Mouse (Mus musculus): ENCODE results near the gene Sppl3. TPM values are rescaled to one million over a fixed set of nuclear protein-coding genes. Genes with fewer than 3 reads are reported as not detected.

Sppl3 gene
- polyA plus RNA-seq, 1 experiment from 2014 or later, result 35.1 TPM

GRCm38 (mm10) chr5:115026170-115026569, 15.2 kb downstream of the Sppl3 start:
- no peak overlapping the region for H3K9ac ChIP-seq
- H3K27me3 ChIP-seq (replicated peaks), result no peaks in the 10 kb centered on the region
- H3K4me2 ChIP-seq, result no peak overlapping the region
- H3K4me1 ChIP-seq, result peaks cover 11% of the 10 kb centered on the region
- no peak overlapping the region for H3K4me3 ChIP-seq
- no peak overlapping the region for H3K27ac ChIP-seq
- ATAC-seq (replicated peaks), result no peak
- H3K9me3 ChIP-seq, result no peaks in the 10 kb centered on the region
- 86% methylated on average over 4 of the region's 4 CpGs for WGBS
- H3K36me3 ChIP-seq (replicated peaks), result no peaks in the 10 kb centered on the region

DNA sequence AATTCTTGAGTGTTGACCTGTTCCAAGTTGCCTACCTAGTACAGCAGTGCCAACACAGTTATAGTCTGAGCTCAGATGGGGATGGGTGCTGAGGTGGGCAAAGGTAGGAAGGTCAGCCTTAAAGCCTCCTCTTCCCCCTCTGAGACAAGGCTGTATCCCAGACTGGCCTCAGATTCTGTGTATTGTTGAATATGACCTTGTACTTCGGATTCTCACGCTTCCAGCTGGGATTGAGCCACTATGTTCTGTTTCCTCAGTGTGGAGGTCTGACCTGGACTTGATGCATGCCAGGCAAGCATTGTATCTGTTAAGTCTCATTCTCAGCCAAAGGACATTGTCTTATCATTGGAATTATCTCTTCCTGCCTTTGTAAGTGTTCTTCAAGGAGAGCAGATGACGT, 16.2 kb downstream of the Sppl3 start:
- Histone ChIP-seq H3K9me3 (no peaks in the 10 kb centered on the region), H3K9ac (no peak overlapping the region), H3K4me1 (peaks cover 11% of the 10 kb centered on the region), H3K36me3 (replicated peaks) (no peaks in the 10 kb centered on the region), H3K4me3 (no peak overlapping the region), H3K27ac (no peak overlapping the region), H3K27me3 (replicated peaks) (no peaks in the 10 kb centered on the region), H3K4me2 (no peak overlapping the region)
- 80% methylated on average over 3 of the region's 3 CpGs for WGBS
- no peak for ATAC-seq (replicated peaks)

GRCm38 (mm10) chr5:115028920-115029319, 18.0 kb downstream of the Sppl3 start:
- H3K4me3 ChIP-seq, result no peak overlapping the region
- H3K4me2 ChIP-seq, result no peak overlapping the region
- no peaks in the 10 kb centered on the region for H3K27me3 ChIP-seq (replicated peaks)
- no peak overlapping the region for H3K27ac ChIP-seq
- 88% methylated on average over 4 of the region's 4 CpGs for WGBS
- H3K9me3 ChIP-seq, result no peaks in the 10 kb centered on the region
- H3K9ac ChIP-seq, result no peak overlapping the region
- no peaks in the 10 kb centered on the region for H3K36me3 ChIP-seq (replicated peaks)
- H3K4me1 ChIP-seq, result peaks cover 11% of the 10 kb centered on the region
- ATAC-seq (replicated peaks), result no peak

GRCm38 (mm10) chr5:115029509-115029908, 18.6 kb downstream of the Sppl3 start:
- Histone ChIP-seq H3K4me1 (peaks cover 11% of the 10 kb centered on the region), H3K27me3 (replicated peaks) (no peaks in the 10 kb centered on the region), H3K36me3 (replicated peaks) (no peaks in the 10 kb centered on the region), H3K9ac (no peak overlapping the region), H3K27ac (no peak overlapping the region), H3K4me3 (no peak overlapping the region), H3K4me2 (no peak overlapping the region), H3K9me3 (no peaks in the 10 kb centered on the region)
- WGBS, result 87% methylated on average over 3 of the region's 3 CpGs
- ATAC-seq (replicated peaks), result no peak

- Histone ChIP-seq H3K4me1 (peaks cover 8% of the 10 kb centered on the region; the same call in 1 of the 2 replicates), H3K36me3 (replicated peaks) (no peaks in the 10 kb centered on the region), H3K4me3 (no peak overlapping the region), H3K9me3 (no peaks in the 10 kb centered on the region), H3K27me3 (replicated peaks) (no peaks in the 10 kb centered on the region), H3K4me2 (no peak overlapping the region), H3K27ac (no peak overlapping the region), H3K9ac (no peak overlapping the region)
- no peak for ATAC-seq (replicated peaks)
- 80% methylated on average over 5 of the region's 5 CpGs for WGBS
These were observed 20.6 kb downstream of the Sppl3 start for GRCm38 (mm10) chr5:115031576-115031975.

GRCm38 (mm10) chr5:115032620-115033019, 21.7 kb downstream of the Sppl3 start:
- H3K9ac ChIP-seq, result no peak overlapping the region
- H3K4me2 ChIP-seq, result no peak overlapping the region
- H3K27me3 ChIP-seq (replicated peaks), result no peaks in the 10 kb centered on the region
- no peaks in the 10 kb centered on the region for H3K36me3 ChIP-seq (replicated peaks)
- H3K4me1 ChIP-seq, result peaks cover 8% of the 10 kb centered on the region; the same call in 1 of the 2 replicates
- no peak overlapping the region for H3K4me3 ChIP-seq
- no peaks in the 10 kb centered on the region for H3K9me3 ChIP-seq
- no peak for ATAC-seq (replicated peaks)
- no peak overlapping the region for H3K27ac ChIP-seq
- WGBS, result 89% methylated on average over 2 of the region's 2 CpGs

DNA sequence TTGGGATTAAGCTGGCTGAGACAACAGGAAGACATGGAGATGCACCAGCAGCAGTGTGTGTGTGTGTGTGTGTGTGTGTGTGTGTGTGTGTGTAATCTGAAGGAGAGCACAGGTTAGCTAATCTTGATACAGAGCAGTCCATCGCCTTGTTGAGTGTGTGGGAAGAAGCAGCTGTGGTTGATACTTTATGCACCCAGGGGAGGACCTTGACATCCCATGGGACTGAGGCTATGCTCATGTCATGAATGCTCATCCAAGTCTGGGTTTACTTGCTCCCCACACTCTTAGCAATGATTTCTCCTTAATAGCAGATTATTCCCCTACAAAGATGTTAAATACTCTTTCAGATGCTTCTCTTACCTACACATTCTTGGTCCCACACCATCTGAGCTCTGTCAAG, 24.3 kb downstream of the Sppl3 start:
- H3K9me3 ChIP-seq, result no peaks in the 10 kb centered on the region
- H3K4me1 ChIP-seq, result 0 out of 2 replicates have a peak, but pooled peaks cover 3% of the 10 kb centered on the region
- 87% methylated on average over 1 of the region's 1 CpGs for WGBS
- no peaks in the 10 kb centered on the region for H3K27me3 ChIP-seq (replicated peaks)
- H3K27ac ChIP-seq, result no peak overlapping the region
- H3K4me3 ChIP-seq, result no peak overlapping the region
- H3K9ac ChIP-seq, result no peak overlapping the region
- no peak overlapping the region for H3K4me2 ChIP-seq
- no peaks in the 10 kb centered on the region for H3K36me3 ChIP-seq (replicated peaks)
- ATAC-seq (replicated peaks), result no peak

- H3K4me3 ChIP-seq, result no peak overlapping the region
- no peak overlapping the region for H3K4me2 ChIP-seq
- H3K36me3 ChIP-seq (replicated peaks), result no peaks in the 10 kb centered on the region
- no peak for ATAC-seq (replicated peaks)
- WGBS, result 83% methylated on average over 2 of the region's 2 CpGs
- no peaks in the 10 kb centered on the region for H3K4me1 ChIP-seq
- no peaks in the 10 kb centered on the region for H3K27me3 ChIP-seq (replicated peaks)
- no peak overlapping the region for H3K27ac ChIP-seq
- H3K9me3 ChIP-seq, result no peaks in the 10 kb centered on the region
- no peak overlapping the region for H3K9ac ChIP-seq
These were observed 26.2 kb downstream of the Sppl3 start for GRCm38 (mm10) chr5:115037099-115037498.

GRCm38 (mm10) chr5:115040756-115041155, 29.8 kb downstream of the Sppl3 start:
- 91% methylated on average over 4 of the region's 4 CpGs for WGBS

DNA sequence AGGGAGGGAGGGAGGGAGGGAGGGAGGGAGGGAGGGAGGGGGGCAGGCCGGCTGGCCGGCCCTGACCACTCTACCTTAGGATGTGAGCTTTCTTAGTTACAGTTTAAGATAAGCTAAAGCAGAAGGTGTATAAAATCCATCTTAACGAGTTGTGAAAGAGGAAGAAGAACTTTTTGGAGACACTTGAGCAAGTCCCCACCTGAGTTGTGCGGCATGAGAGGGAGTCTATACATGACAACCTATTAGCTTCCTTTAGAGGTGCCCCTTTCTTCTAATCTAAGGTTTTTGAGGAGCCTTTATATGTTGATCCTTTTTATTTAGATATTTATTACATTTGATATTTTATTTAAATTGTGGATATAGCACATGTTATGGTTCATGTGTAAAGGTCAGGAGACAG, 32.7 kb downstream of the Sppl3 start:
- Histone ChIP-seq H3K9me3 (no peaks in the 10 kb centered on the region), H3K4me1 (no peaks in the 10 kb centered on the region), H3K36me3 (replicated peaks) (no peaks in the 10 kb centered on the region), H3K27me3 (replicated peaks) (no peaks in the 10 kb centered on the region), H3K9ac (no peak overlapping the region), H3K4me2 (no peak overlapping the region), H3K4me3 (no peak overlapping the region), H3K27ac (no peak overlapping the region)
- WGBS, result 98% methylated on average over 4 of the region's 4 CpGs
- no peak for ATAC-seq (replicated peaks)

More at GRCm38 (mm10) chr5:115040756-115041155, 29.8 kb downstream of the Sppl3 start:
- Histone ChIP-seq H3K4me1 (no peaks in the 10 kb centered on the region), H3K27ac (no peak overlapping the region), H3K4me3 (no peak overlapping the region), H3K27me3 (replicated peaks) (no peaks in the 10 kb centered on the region), H3K36me3 (replicated peaks) (no peaks in the 10 kb centered on the region), H3K9me3 (no peaks in the 10 kb centered on the region), H3K4me2 (no peak overlapping the region), H3K9ac (no peak overlapping the region)
- no peak for ATAC-seq (replicated peaks)

- H3K9me3 ChIP-seq, result no peaks in the 10 kb centered on the region
- no peak for ATAC-seq (replicated peaks)
- H3K27me3 ChIP-seq (replicated peaks), result no peaks in the 10 kb centered on the region
- no peak overlapping the region for H3K4me2 ChIP-seq
- no peak overlapping the region for H3K4me3 ChIP-seq
- H3K36me3 ChIP-seq (replicated peaks), result no peaks in the 10 kb centered on the region
- no peaks in the 10 kb centered on the region for H3K4me1 ChIP-seq
- no peak overlapping the region for H3K27ac ChIP-seq
- H3K9ac ChIP-seq, result no peak overlapping the region
- WGBS, result 84% methylated on average over 2 of the region's 2 CpGs
These were observed 34.3 kb downstream of the Sppl3 start for GRCm38 (mm10) chr5:115045146-115045677.

DNA sequence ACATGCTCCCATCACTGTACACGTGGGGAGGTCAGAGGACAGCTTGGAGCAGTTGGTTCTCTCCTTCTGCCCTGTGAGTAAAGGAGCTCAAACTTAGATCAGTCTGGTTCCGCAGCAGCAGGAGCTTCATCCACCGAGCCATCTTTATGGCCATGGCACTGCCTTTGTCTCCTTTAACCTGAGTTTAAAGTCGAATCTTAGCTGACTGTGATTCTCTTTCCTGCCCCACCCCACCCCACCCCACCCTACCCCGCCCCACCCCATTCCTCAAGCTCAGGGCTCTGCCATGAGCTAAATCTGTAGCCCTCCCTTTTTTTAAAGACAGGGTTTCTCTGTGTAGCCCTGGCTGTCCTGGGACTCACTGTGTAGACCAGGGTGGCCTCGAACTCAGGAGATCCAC, 38.8 kb downstream of the Sppl3 start:
- no peak for ATAC-seq (replicated peaks)
- 89% methylated on average over 6 of the region's 6 CpGs for WGBS
- H3K27me3 ChIP-seq (replicated peaks), result no peaks in the 10 kb centered on the region
- H3K9ac ChIP-seq, result no peak overlapping the region
- H3K27ac ChIP-seq, result no peak overlapping the region
- H3K9me3 ChIP-seq, result no peaks in the 10 kb centered on the region
- H3K4me3 ChIP-seq, result no peak overlapping the region
- H3K4me1 ChIP-seq, result peaks cover 5% of the 10 kb centered on the region
- H3K36me3 ChIP-seq (replicated peaks), result no peaks in the 10 kb centered on the region
- H3K4me2 ChIP-seq, result no peak overlapping the region

DNA sequence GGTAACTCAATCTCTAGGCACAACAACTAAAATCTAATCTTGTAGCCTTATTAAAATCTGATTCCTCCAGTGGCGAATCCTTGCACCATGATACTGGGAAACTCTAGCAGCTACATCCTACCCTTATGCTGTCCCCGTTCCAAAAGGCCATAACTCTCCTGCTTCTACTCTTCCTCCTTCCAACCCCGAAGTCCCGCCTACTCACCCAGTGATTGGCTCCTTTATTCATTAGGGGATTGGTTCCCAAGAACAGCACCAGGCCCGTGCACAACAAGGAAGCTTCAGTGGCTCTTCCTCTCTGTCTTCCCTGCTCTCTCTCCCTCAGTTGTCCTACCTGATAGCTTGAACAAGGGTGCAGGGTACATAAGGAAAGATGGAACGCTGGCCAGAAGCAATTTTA, 39.8 kb downstream of the Sppl3 start:
- Histone ChIP-seq H3K9ac (no peak overlapping the region), H3K9me3 (no peaks in the 10 kb centered on the region), H3K4me2 (no peak overlapping the region), H3K27me3 (replicated peaks) (no peaks in the 10 kb centered on the region), H3K36me3 (replicated peaks) (no peaks in the 10 kb centered on the region), H3K4me1 (peaks cover 5% of the 10 kb centered on the region), H3K4me3 (no peak overlapping the region), H3K27ac (no peak overlapping the region)
- 90% methylated on average over 6 of the region's 6 CpGs for WGBS
- no peak for ATAC-seq (replicated peaks)
